Mouse (Mus musculus) heart, adult 2 months (tissue): Measurements from ENCODE around the gene Gm15056. TPM values are rescaled to one million over a fixed set of nuclear protein-coding genes. Genes with fewer than 3 reads are reported as not detected.

Experiments
- DNase-seq, 2 experiments: peaks; one replicate each; pipeline ENCODE4 v3.0.0; 2021
- H3K27ac ChIP-seq: fragments of 200-600 bp; 2 replicates; pipeline ENCODE4 v1.8.1; 2022
- H3K27me3 ChIP-seq: fragments of 200-500 bp; 2 replicates; pipeline ENCODE4 v1.6.1; 2012; ENCODE audit warnings: mild to moderate bottlenecking, low read length, inconsistent platforms, mixed read lengths; ENCODE audit not compliant: control insufficient read depth, insufficient read depth
- H3K36me3 ChIP-seq: fragments of 200-500 bp; 2 replicates; pipeline ENCODE4 v1.6.1; 2012; ENCODE audit warnings: low read length, inconsistent platforms; ENCODE audit not compliant: control insufficient read depth, insufficient read depth
- H3K4me1 ChIP-seq: fragments of 200-500 bp; 2 replicates; pipeline ENCODE4 v1.6.1; 2011; ENCODE audit warnings: low read length; ENCODE audit not compliant: control insufficient read depth, insufficient read depth
- H3K4me3 ChIP-seq: fragments of 200-600 bp; 2 replicates; pipeline ENCODE4 v1.8.1; 2022
- H3K79me2 ChIP-seq: fragments of 200-500 bp; replicated peaks from 2 replicates; pipeline ENCODE4 v1.6.1; 2012; ENCODE audit warnings: mild to moderate bottlenecking, inconsistent platforms, low read length, moderate library complexity, mixed read lengths; ENCODE audit not compliant: control insufficient read depth, insufficient read depth
- H3K9ac ChIP-seq: fragments of 200-500 bp; 2 replicates; pipeline ENCODE4 v1.6.1; 2012; ENCODE audit warnings: low read depth, mild to moderate bottlenecking, control low read depth, inconsistent platforms, low read length, mixed read lengths
- CTCF ChIP-seq: fragments of 200-600 bp; IDR thresholded peaks from 2 replicates; pipeline ENCODE4 v1.8.1; 2022; ENCODE audit warnings: antibody characterized with exemption, mild to moderate bottlenecking, moderate library complexity
- EP300 ChIP-seq: fragments of 200-500 bp; IDR thresholded peaks from 2 replicates; pipeline ENCODE4 v1.6.1; 2011; ENCODE audit warnings: low read depth, low read length, control low read depth; ENCODE audit not compliant: insufficient read depth
- POLR2A ChIP-seq: fragments of 200-500 bp; IDR thresholded peaks from 2 replicates; pipeline ENCODE4 v1.6.1; 2011; ENCODE audit warnings: mild to moderate bottlenecking, low read depth, low read length, control low read depth; ENCODE audit not compliant: insufficient read depth
- WGBS: fragments of 180-500 bp; shearing (Covaris S2); methylation state at CpG from one replicate; pipeline ENCODE4 v1.1.7; 2018; 5-methylcytosine and 5-hydroxymethylcytosine counted together
- intact Hi-C: fragments of 180-260 bp; cut with DNase I; formaldehyde crosslinking; loops from one replicate; pipeline ENCODE4 v1.15.1; 2025
- long read RNA-seq: library from polyadenylated mRNA; stranded (forward); transcript quantifications from one replicate; pipeline ENCODE4 v2.0.0, GENCODE M21; 2021
- polyA plus RNA-seq: library from polyadenylated mRNA; depleted of rRNA; stranded (reverse); fragments of >200 nt; gene quantifications from 2 replicates; pipeline ENCODE4 v1.2.3, GENCODE M21; 2012; rRNA removed
- total RNA-seq, 2 experiments: library from RNA; stranded (reverse); gene quantifications; 2 replicates each; pipeline ENCODE4 v1.2.3; 2021

Gene Gm15056
- total RNA-seq, result not detected
- not detected in 2 replicates for polyA plus RNA-seq
- long read RNA-seq, result 0 reads

DNA sequence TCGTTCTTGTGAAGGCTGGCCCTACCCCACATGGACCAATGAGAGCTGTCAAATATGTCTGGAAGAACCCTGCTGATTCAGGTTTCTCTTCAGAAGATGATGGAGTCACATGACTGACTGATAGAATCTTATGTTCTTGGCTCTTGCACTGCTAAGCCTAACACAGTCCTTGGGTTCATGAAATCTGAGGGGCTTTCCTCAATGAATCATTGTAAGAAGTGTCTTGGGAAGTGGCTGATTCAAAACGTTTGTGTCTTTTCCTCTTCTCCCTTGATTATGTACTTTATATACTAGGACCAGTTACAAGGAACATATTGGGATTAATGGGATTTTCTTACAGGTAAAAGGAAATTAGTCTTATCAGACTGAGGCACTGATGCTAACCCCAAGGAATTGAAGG, at the start of gene Gm15056:
Gene Gm15056 (minus strand): TSS at position 101 of the 400 bp plus-strand sequence.
- Histone ChIP-seq H3K27me3 (no peaks in the 10 kb centered on the region), H3K79me2 (no peaks in the 10 kb centered on the region), H3K9ac (no peak within 1 kb of the TSS), H3K36me3 (no peaks in the 10 kb centered on the region), H3K4me1 (no peaks in the 10 kb centered on the region), H3K27ac (no peak within 1 kb of the TSS), H3K4me3 (no peak within 1 kb of the TSS)
- intact Hi-C loops, result no loop called here
- 33% methylated on average over 2 of the region's 2 CpGs for WGBS
- no peak for DNase-seq
- no peak for TF ChIP-seq CTCF
- TF ChIP-seq POLR2A, result no peak
- TF ChIP-seq EP300, result no peak

DNA sequence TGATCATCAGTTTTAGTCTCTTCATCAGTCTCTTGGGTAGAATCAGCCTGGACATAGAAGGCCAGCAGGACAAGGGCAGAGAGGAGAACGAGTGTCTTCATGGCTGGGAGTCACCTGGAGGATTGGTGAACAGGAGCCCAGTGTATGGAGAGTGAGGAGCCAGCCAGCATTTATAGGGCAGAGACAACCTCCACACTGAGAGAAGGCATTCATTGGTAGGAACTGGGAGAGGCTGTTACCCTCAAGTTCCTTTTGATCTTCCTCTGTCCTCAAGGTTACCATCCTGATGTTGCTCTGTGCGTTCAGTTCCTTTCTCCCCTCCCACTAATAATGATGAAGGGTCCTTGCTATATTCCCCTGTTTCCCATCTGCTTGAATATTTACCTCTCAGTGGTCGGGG, 42.2 kb upstream of the Gm15056 start, which contains the start of gene AY761185:
Gene AY761185 (minus strand): TSS at position 101 of the 400 bp plus-strand sequence.
- no peak for DNase-seq
- Histone ChIP-seq H3K36me3 (no peaks in the 10 kb centered on the region), H3K4me1 (no peaks in the 10 kb centered on the region), H3K27me3 (no peaks in the 10 kb centered on the region), H3K4me3 (no peak within 1 kb of the TSS), H3K9ac (no peak within 1 kb of the TSS), H3K27ac (no peak within 1 kb of the TSS), H3K79me2 (no peaks in the 10 kb centered on the region)
- TF ChIP-seq CTCF (no peak), EP300 (no peak), POLR2A (no peak)
- intact Hi-C loops, result no loop called here
- WGBS, result 49% methylated on average over 3 of the region's 3 CpGs

DNA sequence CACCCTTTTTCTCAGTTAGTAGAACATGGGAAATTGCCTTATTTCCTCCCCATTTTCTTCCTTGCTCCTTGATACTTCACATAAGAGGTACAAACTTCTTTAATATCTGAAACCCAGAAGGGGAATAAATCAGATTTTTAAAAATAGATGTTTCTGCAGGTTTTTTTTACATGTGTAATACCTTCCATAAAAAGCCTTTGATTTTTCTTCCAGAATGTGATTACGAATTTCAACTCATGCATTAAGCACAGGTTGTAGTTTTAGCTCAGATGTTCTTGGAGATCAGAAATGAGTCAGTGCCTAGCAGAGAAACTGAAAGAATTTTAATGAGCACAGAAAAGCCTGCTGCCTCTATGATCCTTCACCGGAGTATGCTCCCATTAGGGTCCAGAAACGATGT, 19.5 kb upstream of the Gm15056 start, which contains the start of gene Gm6040:
Gene Gm6040 (minus strand): TSS at position 101 of the 400 bp plus-strand sequence.
- 59% methylated on average over 3 of the region's 3 CpGs for WGBS

DNA sequence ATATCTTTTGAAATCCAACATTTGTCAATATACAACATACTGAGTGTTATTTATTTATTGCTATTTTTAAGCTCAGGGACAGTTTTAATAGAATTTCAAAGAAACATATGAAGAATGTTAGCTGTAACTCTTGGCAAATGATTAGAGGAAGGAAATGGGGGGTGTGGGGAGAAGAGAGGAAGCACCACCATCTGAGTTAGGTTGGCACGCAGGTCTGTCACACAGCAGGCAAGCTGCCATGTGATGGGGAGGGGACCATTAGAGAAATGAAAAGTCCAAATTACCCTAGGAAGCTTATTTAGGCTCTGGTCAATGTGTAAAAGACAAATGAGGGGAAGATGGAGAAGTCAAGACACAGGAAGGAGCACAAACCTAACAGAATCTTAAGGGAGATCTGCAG, 9.9 kb upstream of the Gm15056 start:
- no peak overlapping the region for H3K4me3 ChIP-seq
- WGBS, result 50% methylated on average over 1 of the region's 1 CpGs
- H3K36me3 ChIP-seq, result no peaks in the 10 kb centered on the region
- no peaks in the 10 kb centered on the region for H3K4me1 ChIP-seq
- H3K9ac ChIP-seq, result no peak overlapping the region
- no peak for DNase-seq
- H3K27me3 ChIP-seq, result no peaks in the 10 kb centered on the region
- H3K79me2 ChIP-seq, result no peaks in the 10 kb centered on the region
- H3K27ac ChIP-seq, result no peak overlapping the region
- TF ChIP-seq POLR2A, result no peak
- no peak for TF ChIP-seq CTCF
- no peak for TF ChIP-seq EP300
- intact Hi-C loops, result no loop called here

More for the DNA sequence above, 19.5 kb upstream of the Gm15056 start, which contains the start of gene Gm6040:
- no peak for DNase-seq
- Histone ChIP-seq H3K79me2 (no peaks in the 10 kb centered on the region), H3K4me3 (no peak within 1 kb of the TSS), H3K9ac (no peak within 1 kb of the TSS), H3K27me3 (no peaks in the 10 kb centered on the region), H3K4me1 (no peaks in the 10 kb centered on the region), H3K27ac (no peak within 1 kb of the TSS), H3K36me3 (no peaks in the 10 kb centered on the region)
- intact Hi-C loops, result no loop called here
- TF ChIP-seq CTCF (no peak), POLR2A (no peak), EP300 (no peak)

DNA sequence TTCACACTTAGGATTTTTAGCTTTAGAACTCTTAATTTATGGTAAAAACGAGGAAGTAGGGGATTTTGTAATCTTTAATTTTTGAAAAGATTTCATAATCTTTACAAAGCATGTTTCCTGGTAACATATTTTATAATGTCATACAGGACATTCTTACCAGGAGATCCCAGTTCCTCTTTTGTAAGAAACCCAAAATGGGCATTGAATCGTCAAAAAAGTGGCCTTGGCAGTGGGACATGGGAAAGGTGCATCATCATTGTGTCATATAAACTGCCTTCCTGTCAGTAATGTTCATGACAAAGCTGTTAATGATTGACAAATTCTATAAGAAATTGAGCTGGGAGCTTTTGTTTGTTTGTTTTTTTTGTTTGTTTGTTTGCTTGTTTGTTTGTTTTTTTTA, 5.8 kb upstream of the Gm15056 start:
- TF ChIP-seq POLR2A (no peak), EP300 (no peak), CTCF (no peak)
- no peaks in the 10 kb centered on the region for H3K79me2 ChIP-seq
- DNase-seq, result no peak
- no peaks in the 10 kb centered on the region for H3K27me3 ChIP-seq
- intact Hi-C loops, result no loop called here
- H3K9ac ChIP-seq, result no peak overlapping the region
- no peak overlapping the region for H3K27ac ChIP-seq
- 47% methylated on average over 2 of the region's 2 CpGs for WGBS
- no peaks in the 10 kb centered on the region for H3K36me3 ChIP-seq
- H3K4me3 ChIP-seq, result no peak overlapping the region
- no peaks in the 10 kb centered on the region for H3K4me1 ChIP-seq

DNA sequence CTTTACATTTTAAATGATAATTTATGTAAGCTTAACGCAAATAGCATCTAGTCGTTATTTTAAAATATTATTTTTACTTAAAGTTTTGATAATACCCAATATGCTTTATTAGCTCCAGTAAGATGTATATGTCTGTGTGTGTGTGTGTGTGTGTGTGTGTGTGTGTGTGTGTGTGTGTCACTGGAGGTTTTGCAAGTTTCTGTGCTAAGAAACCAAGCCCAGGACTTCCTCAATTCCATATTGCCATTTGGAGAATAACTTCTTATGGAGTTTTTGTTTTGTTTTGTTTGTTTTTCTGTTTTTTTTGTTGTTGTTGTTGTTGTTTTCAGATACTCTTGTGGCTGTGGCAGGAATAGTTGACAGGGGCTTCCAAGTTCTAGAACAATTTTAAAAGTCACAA, 4.7 kb upstream of the Gm15056 start:
- TF ChIP-seq POLR2A (no peak), CTCF (no peak), EP300 (no peak)
- no peak for DNase-seq
- intact Hi-C loops, result no loop called here
- no peaks in the 10 kb centered on the region for H3K27me3 ChIP-seq
- no peak overlapping the region for H3K27ac ChIP-seq
- H3K36me3 ChIP-seq, result no peaks in the 10 kb centered on the region
- WGBS, result 76% methylated on average over 2 of the region's 2 CpGs
- H3K79me2 ChIP-seq, result no peaks in the 10 kb centered on the region
- H3K4me3 ChIP-seq, result no peak overlapping the region
- H3K9ac ChIP-seq, result no peak overlapping the region
- no peaks in the 10 kb centered on the region for H3K4me1 ChIP-seq
